Mouse (Mus musculus): ENCODE results near the gene Timm8b. TPM values are rescaled to one million over a fixed set of nuclear protein-coding genes. Genes with fewer than 3 reads are reported as not detected.
"Not testable (repeated sequence)": the region's sequence is repeated elsewhere in the genome, so short reads cannot be mapped to it uniquely, and the experiment has no call there.

The Timm8b gene
- polyA plus RNA-seq, 1 experiment from 2014 or later = 437 TPM

GRCm38 (mm10) chr9:50612115-50612514 is 8.4 kb downstream of the Timm8b start:
- ATAC-seq = no peak
- Histone ChIP-seq H3K4me3 (no peak overlapping the region), H3K9me3 (replicated peaks) (no peaks in the 10 kb centered on the region), H3K4me2 (no peak overlapping the region), H3K27ac (no peak overlapping the region), H3K4me1 (peaks cover 14% of the 10 kb centered on the region), H3K9ac (no peak overlapping the region), H3K36me3 (ENCODE audit: poor library complexity, severe bottlenecking) (peaks cover 73% of the 10 kb centered on the region), H3K27me3 (no peaks in the 10 kb centered on the region)
- 93% methylated on average over 4 of the region's 4 CpGs for WGBS

GRCm38 (mm10) chr9:50616161-50616560 is 12.5 kb downstream of the Timm8b start:
- H3K4me1 ChIP-seq = peaks cover 18% of the 10 kb centered on the region
- no peaks in the 10 kb centered on the region for H3K9me3 ChIP-seq (replicated peaks)
- 43% methylated on average over 11 of the region's 11 CpGs for WGBS
- H3K27ac ChIP-seq = no peak overlapping the region
- no peaks in the 10 kb centered on the region for H3K27me3 ChIP-seq
- peak overlapping the region; percentile 100 for H3K4me3 ChIP-seq
- H3K4me2 ChIP-seq = peak overlapping the region; percentile 89
- ATAC-seq = no peak
- peak overlapping the region; percentile 95 for H3K9ac ChIP-seq
- H3K36me3 ChIP-seq (ENCODE audit: poor library complexity, severe bottlenecking) = peaks cover 40% of the 10 kb centered on the region

- Histone ChIP-seq H3K9ac (peak within 1 kb of the TSS; percentile 95), H3K27ac (peak within 1 kb of the TSS; percentile 95), H3K4me1 (peaks cover 18% of the 10 kb centered on the region), H3K4me2 (peak within 1 kb of the TSS; percentile 89), H3K27me3 (no peaks in the 10 kb centered on the region), H3K9me3 (replicated peaks) (no peaks in the 10 kb centered on the region), H3K4me3 (peak within 1 kb of the TSS; percentile 100), H3K36me3 (ENCODE audit: poor library complexity, severe bottlenecking) (peaks cover 33% of the 10 kb centered on the region)
- ATAC-seq = peak; percentile 97
- under 1% methylated on average over 72 of the region's 81 CpGs for WGBS
Measured at GRCm38 (mm10) chr9:50616766-50617603, 13.3 kb downstream of the Timm8b start, which contains the start of the genes Pih1d2 and Nkapd1. TSS of gene Pih1d2 (plus strand) at chr9:50617321. TSS of gene Nkapd1 (minus strand) at chr9:50617464.

- 62% methylated on average over 9 of the region's 9 CpGs for WGBS
- ATAC-seq = no peak
- peak overlapping the region; percentile 89 for H3K4me2 ChIP-seq
- no peak overlapping the region for H3K27ac ChIP-seq
- no peaks in the 10 kb centered on the region for H3K27me3 ChIP-seq
- no peak overlapping the region for H3K9ac ChIP-seq
- H3K36me3 ChIP-seq (ENCODE audit: poor library complexity, severe bottlenecking) = peaks cover 24% of the 10 kb centered on the region
- peaks cover 18% of the 10 kb centered on the region for H3K4me1 ChIP-seq
- peak overlapping the region; percentile 100 for H3K4me3 ChIP-seq
- H3K9me3 ChIP-seq (replicated peaks) = no peaks in the 10 kb centered on the region
Measured at GRCm38 (mm10) chr9:50617794-50618330, 14.2 kb downstream of the Timm8b start.

- H3K4me1 ChIP-seq; H3K4me3 ChIP-seq; H3K27me3 ChIP-seq; H3K4me2 ChIP-seq; ATAC-seq; H3K27ac ChIP-seq; H3K9me3 ChIP-seq (replicated peaks); H3K9ac ChIP-seq: not testable (repeated sequence)
- H3K36me3 ChIP-seq (ENCODE audit: poor library complexity, severe bottlenecking) = peaks cover 34% of the 10 kb centered on the region
- WGBS = 94% methylated on average over 6 of the region's 8 CpGs
Measured at GRCm38 (mm10) chr9:50630903-50631302, 27.2 kb downstream of the Timm8b start.

- Histone ChIP-seq H3K4me1 (no peaks in the 10 kb centered on the region), H3K9ac (no peak overlapping the region), H3K4me2 (no peak overlapping the region), H3K4me3 (no peak overlapping the region), H3K36me3 (ENCODE audit: poor library complexity, severe bottlenecking) (peaks cover 43% of the 10 kb centered on the region), H3K9me3 (replicated peaks) (no peaks in the 10 kb centered on the region), H3K27ac (no peak overlapping the region), H3K27me3 (no peaks in the 10 kb centered on the region)
- WGBS = 91% methylated on average over 6 of the region's 6 CpGs
- ATAC-seq = no peak
Measured at GRCm38 (mm10) chr9:50632016-50632688, 28.4 kb downstream of the Timm8b start.

- Histone ChIP-seq H3K9me3 (replicated peaks) (no peaks in the 10 kb centered on the region), H3K27ac (no peak overlapping the region), H3K27me3 (no peaks in the 10 kb centered on the region), H3K4me3 (no peak overlapping the region), H3K9ac (no peak overlapping the region), H3K36me3 (ENCODE audit: poor library complexity, severe bottlenecking) (peaks cover 52% of the 10 kb centered on the region), H3K4me1 (no peaks in the 10 kb centered on the region), H3K4me2 (no peak overlapping the region)
- ATAC-seq = no peak
- 69% methylated on average over 2 of the region's 2 CpGs for WGBS
Measured at GRCm38 (mm10) chr9:50633059-50633458, 29.3 kb downstream of the Timm8b start.

GRCm38 (mm10) chr9:50634270-50634669 is 30.6 kb downstream of the Timm8b start:
- 95% methylated on average over 11 of the region's 11 CpGs for WGBS
- Histone ChIP-seq H3K27ac (no peak overlapping the region), H3K36me3 (ENCODE audit: poor library complexity, severe bottlenecking) (peaks cover 64% of the 10 kb centered on the region), H3K9me3 (replicated peaks) (no peaks in the 10 kb centered on the region), H3K9ac (no peak overlapping the region), H3K4me2 (no peak overlapping the region), H3K4me3 (no peak overlapping the region), H3K27me3 (no peaks in the 10 kb centered on the region), H3K4me1 (no peaks in the 10 kb centered on the region)
- ATAC-seq = no peak

- Histone ChIP-seq H3K9me3 (replicated peaks) (no peaks in the 10 kb centered on the region), H3K4me3 (no peak overlapping the region), H3K27me3 (no peaks in the 10 kb centered on the region), H3K4me1 (no peaks in the 10 kb centered on the region), H3K27ac (no peak overlapping the region), H3K9ac (no peak overlapping the region), H3K4me2 (no peak overlapping the region), H3K36me3 (ENCODE audit: poor library complexity, severe bottlenecking) (peaks cover 94% of the 10 kb centered on the region)
- 76% methylated on average over 10 of the region's 10 CpGs for WGBS
- ATAC-seq = no peak
Measured at GRCm38 (mm10) chr9:50646826-50647370, 43.2 kb downstream of the Timm8b start.

GRCm38 (mm10) chr9:50650503-50650902 is 46.8 kb downstream of the Timm8b start:
- no peak overlapping the region for H3K4me3 ChIP-seq
- no peak overlapping the region for H3K27ac ChIP-seq
- no peak for ATAC-seq
- WGBS = 95% methylated on average over 10 of the region's 10 CpGs
- no peak overlapping the region for H3K4me2 ChIP-seq
- H3K9ac ChIP-seq = no peak overlapping the region
- H3K9me3 ChIP-seq (replicated peaks) = no peaks in the 10 kb centered on the region
- H3K27me3 ChIP-seq = no peaks in the 10 kb centered on the region
- H3K36me3 ChIP-seq (ENCODE audit: poor library complexity, severe bottlenecking) = peaks cover 96% of the 10 kb centered on the region
- H3K4me1 ChIP-seq = no peaks in the 10 kb centered on the region

Measured in forebrain, embryonic 13.5 days (tissue).